Mouse (Mus musculus) stomach, postnatal 0 days (tissue): ENCODE results near the gene Esyt1.

Experiments
- CTCF ChIP-seq: IDR thresholded peaks from 2 replicates; pipeline ENCODE4 v1.5.1; 2016; ENCODE audit warnings: antibody characterized with exemption, low read depth, mild to moderate bottlenecking, moderate library complexity
- EP300 ChIP-seq: optimal IDR thresholded peaks from 2 replicates; pipeline ENCODE3; 2016; ENCODE audit warnings: antibody characterized with exemption

GRCm38 (mm10) chr10:128495270-128495669 lies 30.4 kb downstream of the Esyt1 start:
- TF ChIP-seq CTCF (peak; percentile 24; the same call in 1 of the 2 replicates), EP300 (no peak)
